Comparison of ENCODE assay signal across 9 mouse cellular contexts in the genomic region with DNA sequence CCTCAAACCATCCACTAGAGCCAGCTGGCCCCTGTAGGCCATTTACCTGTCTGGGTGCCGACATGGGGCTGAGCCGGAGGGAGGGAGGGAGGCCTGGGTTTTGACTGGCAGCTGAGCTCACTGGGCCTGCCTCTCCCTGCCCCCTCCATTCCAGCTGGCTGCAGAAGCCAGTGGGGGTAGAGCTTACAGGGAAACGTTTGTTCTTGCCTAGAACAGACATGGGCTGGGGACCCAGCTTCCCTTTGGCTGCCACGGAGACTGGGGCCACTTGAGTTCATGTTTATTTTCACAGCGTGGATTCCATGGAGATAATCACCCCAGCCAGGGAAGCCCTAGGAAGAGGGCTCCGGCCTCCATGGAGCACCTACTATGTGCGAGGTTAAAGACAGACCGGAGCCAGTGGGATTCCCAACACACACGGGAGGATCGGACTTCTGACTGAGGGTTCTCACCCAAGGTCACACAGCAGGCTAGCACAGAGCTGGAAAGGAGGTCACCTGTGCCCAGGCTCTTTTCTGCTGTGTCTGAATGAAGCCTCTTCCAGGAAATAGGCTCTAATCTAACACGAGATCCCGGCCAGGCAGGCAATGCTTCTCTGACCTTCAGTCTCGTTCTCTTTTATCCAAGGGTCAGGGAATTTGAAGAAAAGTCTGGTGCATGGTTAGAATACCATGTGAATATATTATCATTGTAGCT. TPM values are rescaled to one million over a fixed set of nuclear protein-coding genes. Genes with fewer than 3 reads are reported as not detected.
DNase-seq lines count a peak whose midpoint lies in the region; ATAC-seq and TF ChIP-seq lines count a peak whose summit lies in the region.
"Had no signal": no experiment of that assay in that cellular context is flagged by ENCODE, and none has a peak within 500 bp of the region (broad histone marks: within the 10 kb centered on the region; RNA-seq: fewer than 3 reads in every experiment).

No protein-coding gene starts in this region.

- H3K4me2 ChIP-seq in midbrain, embryonic 16.5 days (ENCODE audit: low read length): no peak overlapping the region

- H3K9me3 ChIP-seq in midbrain, embryonic 16.5 days (replicated peaks; ENCODE audit: control insufficient read depth, low read length, poor library complexity, severe bottlenecking): no peaks in the 10 kb centered on the region

- H3K27ac ChIP-seq in left cerebral cortex, adult 2 months: no peak overlapping the region
- no peak overlapping the region for H3K27ac ChIP-seq in midbrain, embryonic 16.5 days (ENCODE audit: low read length)

- peak; percentile 62; the same call in 1 of the 2 replicates for ATAC-seq in midbrain, embryonic 16.5 days
- ATAC-seq in granulocyte monocyte progenitor cell, adult 5-6 weeks (replicated peaks; ENCODE audit: poor library complexity, severe bottlenecking): no peak
- ATAC-seq: Patski had no signal

- no peaks in the 10 kb centered on the region for H3K36me3 ChIP-seq in midbrain, embryonic 16.5 days (ENCODE audit: control insufficient read depth, insufficient read depth, low read length)

- H3K27me3 ChIP-seq in midbrain, embryonic 16.5 days (ENCODE audit: control insufficient read depth, insufficient read depth, low read depth, low read length): no peaks in the 10 kb centered on the region; the same call in 1 of the 2 replicates

- TF ChIP-seq CTCF in left cerebral cortex, adult 2 months (IDR thresholded peaks at IDR 0.05): no peak

- DNase-seq in left cerebral cortex, adult 11 months (ENCODE audit: low spot score): peak; percentile 18
- DNase-seq in left cerebral cortex, adult 2 months (ENCODE audit: extremely low spot score in 1 of 2, low spot score in 2 of 2): no peak
- peak; percentile 36 to 48 for DNase-seq in heart, adult 9 months (ENCODE audit: low spot score in 2 of 2)
- DNase-seq in layer of hippocampus, adult 8-10 months (ENCODE audit: low spot score in 2 of 2): peak; percentile 21 to 30
- DNase-seq in left cerebral cortex, adult 8-10 months (ENCODE audit: low spot score in 2 of 2): no peak
- DNase-seq in thymus, postnatal 25 days: no peak

- no peaks in the 10 kb centered on the region; the same call in 1 of the 2 replicates for H3K4me1 ChIP-seq in midbrain, embryonic 16.5 days (ENCODE audit: control insufficient read depth, insufficient read depth, low read length)

- no peak overlapping the region for H3K9ac ChIP-seq in midbrain, embryonic 16.5 days (ENCODE audit: low read depth, low read length)

- intact Hi-C loops in left cerebral cortex, adult 2 months (cut with DNase I): no loop called here

- WGBS in midbrain, embryonic 16.5 days: 36% methylated on average over 13 of the region's 13 CpGs

- H3K4me3 ChIP-seq in left cerebral cortex, adult 2 months: no peak overlapping the region
- no peak overlapping the region for H3K4me3 ChIP-seq in midbrain, embryonic 16.5 days (ENCODE audit: low read depth, low read length)

RNA-seq across cellular contexts. Expression of gene Lmx1b, which starts 25.2 kb away (rescaled TPM):
- total RNA-seq in left cerebral cortex, adult 2 months (2021): under 1 TPM in 1 of 2 experiments, not detected in 1; 0.07 TPM
- total RNA-seq in layer of hippocampus, adult 8-10 months (2022): under 1 TPM in 2 of 4 experiments, not detected in 2; 0.08 to 0.55 TPM
- polyA plus RNA-seq in midbrain, embryonic 16.5 days (2015; fragmentation: Nextera tagmentation; extraction: Ambion mirVana): 0.95 and 0.98 TPM in 2 replicates
- total RNA-seq in left cerebral cortex, adult 8-10 months (2022): under 1 TPM; 0.35 to 0.98 (median 0.60) TPM
- total RNA-seq in granulocyte monocyte progenitor cell, adult 5-6 weeks (2014; fragmentation: Nextera tagmentation): not detected in 2 replicates
- total RNA-seq in granulocyte monocyte progenitor cell, adult 5-6 weeks (2017): not detected in 2 replicates

Comparison
In these comparisons a context has a peak if more than half of its experiments do, and no peak if none do; other contexts are left out.
1. DNase-seq: peak in left cerebral cortex, adult 11 months (single experiment), heart, adult 9 months (2 of 2) and layer of hippocampus, adult 8-10 months (2 of 2); none in left cerebral cortex, adult 2 months (0 of 2), left cerebral cortex, adult 8-10 months (0 of 2) and thymus, postnatal 25 days (single experiment).